Mouse (Mus musculus): ENCODE measurements around the gene Kcnab3.

Kcnab3 gene

GRCm38 (mm10) chr11:69371601-69372000 is 45.5 kb downstream of the Kcnab3 start:
- DNase-seq = no peak

- peak; percentile 54 for DNase-seq
Measured at GRCm38 (mm10) chr11:69372056-69372779, 46.2 kb downstream of the Kcnab3 start.

GRCm38 (mm10) chr11:69372780-69373170 is 46.7 kb downstream of the Kcnab3 start:
- peak; percentile 49 for DNase-seq

GRCm38 (mm10) chr11:69373223-69373965 is 47.3 kb downstream of the Kcnab3 start:
- DNase-seq = peak; percentile 80

GRCm38 (mm10) chr11:69375646-69376045 is 49.6 kb downstream of the Kcnab3 start:
- DNase-seq = no peak

- no peak for DNase-seq
Measured at GRCm38 (mm10) chr11:69377766-69378165, 51.7 kb downstream of the Kcnab3 start.

- DNase-seq = no peak
Measured at GRCm38 (mm10) chr11:69379600-69379999, 53.5 kb downstream of the Kcnab3 start.

GRCm38 (mm10) chr11:69381356-69381755 is 55.3 kb downstream of the Kcnab3 start:
- no peak for DNase-seq

Measured in liver (tissue).